Mouse (Mus musculus) fibroblast of lung, adult 2 months (primary cell): ENCODE results near the gene Zfp937.
"Not testable (repeated sequence)": the region's sequence is repeated elsewhere in the genome, so short reads cannot be mapped to it uniquely, and the experiment has no call there.

ENCODE experiments used
- DNase-seq: peaks from one replicate; pipeline ENCODE4 v3.0.0-alpha.2; 2011; ENCODE audit warnings: low read depth

The Zfp937 gene

DNA sequence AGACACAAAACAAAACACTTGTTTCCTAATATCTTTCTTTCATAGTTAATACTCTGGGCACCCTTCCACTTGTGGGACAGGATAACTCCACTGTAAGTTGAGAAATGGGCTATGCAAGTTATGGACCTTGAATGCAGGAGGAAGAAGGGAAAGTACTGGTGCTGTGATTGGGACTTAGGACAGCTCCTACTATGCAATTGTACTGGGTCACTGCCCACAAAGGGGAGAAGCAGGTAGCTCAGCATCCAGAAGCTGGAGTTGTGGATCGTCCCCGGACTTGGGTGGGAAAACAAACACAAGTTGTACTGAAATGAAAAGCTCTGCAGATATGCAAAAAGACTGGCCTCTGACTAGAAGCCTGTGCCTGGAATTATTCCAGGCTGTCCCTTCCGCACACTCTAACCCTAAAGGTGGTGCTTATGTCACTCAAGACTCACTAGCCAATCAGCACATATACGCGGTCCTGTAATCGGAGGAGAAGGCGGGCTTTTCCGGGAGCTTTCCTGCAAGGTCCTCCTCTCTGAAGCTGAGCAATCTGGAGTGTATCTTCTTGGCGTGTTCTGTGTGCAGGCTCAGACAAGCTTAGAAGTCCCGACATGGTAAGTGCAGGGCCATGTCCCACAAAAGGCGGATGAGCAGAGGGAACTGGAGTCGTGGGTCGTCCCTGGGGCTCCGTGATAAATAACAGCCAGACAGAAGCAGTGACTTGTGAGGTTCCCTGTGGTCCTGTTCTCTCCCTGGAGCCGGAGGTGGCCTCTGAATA, at the start of gene Zfp937:
Zfp937 (plus strand) TSS at position 474 of the 763 bp plus-strand sequence.
- peak; percentile 31 for DNase-seq

DNA sequence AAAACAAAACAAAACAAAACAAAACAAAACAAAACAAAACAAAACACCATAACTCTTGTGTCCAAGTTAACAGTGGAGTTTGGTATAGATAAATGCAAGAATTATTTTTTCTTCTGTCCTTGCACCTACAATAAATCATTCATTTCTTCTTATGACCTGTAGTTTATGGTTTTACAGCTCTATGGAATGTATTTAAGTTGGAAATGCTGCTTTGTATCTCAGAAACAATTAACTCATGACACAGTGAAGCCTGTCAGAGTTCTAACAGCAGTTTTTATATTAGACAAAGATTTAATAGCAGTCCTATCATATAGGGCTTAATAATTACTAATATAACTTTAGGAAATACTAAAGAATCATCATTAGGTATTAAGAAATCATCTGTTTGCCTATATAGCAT, 44.0 kb upstream of the Zfp937 start:
- DNase-seq = no peak

GRCm38 (mm10) chr2:150179579-150179978, 38.3 kb upstream of the Zfp937 start, which contains the start of gene Gm10770:
Gene Gm10770 (minus strand): TSS chr2:150179679.
- not testable (repeated sequence) for DNase-seq

GRCm38 (mm10) chr2:150181046-150181445, 36.8 kb upstream of the Zfp937 start:
- DNase-seq = not testable (repeated sequence)

DNA sequence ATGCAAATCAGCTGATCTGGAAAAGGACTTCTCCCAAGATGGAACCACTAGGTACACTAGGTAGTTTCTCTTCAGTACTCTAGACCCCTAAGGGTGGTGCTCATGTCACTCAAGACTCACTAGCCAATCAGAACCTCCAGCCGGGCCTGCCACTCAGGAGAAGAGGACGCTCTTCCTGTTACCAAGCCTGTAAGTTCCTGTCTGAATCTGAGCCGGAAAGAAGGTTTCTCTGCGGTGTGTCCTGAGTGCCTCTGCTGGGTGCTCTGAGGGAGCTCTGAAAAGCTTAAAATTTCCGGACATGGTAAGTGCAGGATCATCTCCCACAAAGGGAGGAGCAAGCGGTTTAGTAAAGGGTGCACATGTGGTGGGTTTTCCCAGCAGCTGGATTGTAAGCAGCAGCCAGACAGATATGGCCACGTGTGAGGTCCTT, 36.3 kb upstream of the Zfp937 start, which contains the start of gene Gm14139:
Gm14139 (plus strand) TSS at position 186 of the 430 bp plus-strand sequence.
- DNase-seq = not testable (repeated sequence)

- DNase-seq = not testable (repeated sequence)
Measured at GRCm38 (mm10) chr2:150218363-150218725, 471 bp downstream of the Zfp937 start.

- not testable (repeated sequence) for DNase-seq
Measured at GRCm38 (mm10) chr2:150223263-150223662, 5.4 kb downstream of the Zfp937 start.

- no peak for DNase-seq
Measured at GRCm38 (mm10) chr2:150243211-150243610, 25.3 kb downstream of the Zfp937 start.

GRCm38 (mm10) chr2:150255491-150255890, 37.6 kb downstream of the Zfp937 start, which contains the start of gene Gm21994:
Gene Gm21994 (minus strand): TSS chr2:150255591.
- not testable (repeated sequence) for DNase-seq

DNA sequence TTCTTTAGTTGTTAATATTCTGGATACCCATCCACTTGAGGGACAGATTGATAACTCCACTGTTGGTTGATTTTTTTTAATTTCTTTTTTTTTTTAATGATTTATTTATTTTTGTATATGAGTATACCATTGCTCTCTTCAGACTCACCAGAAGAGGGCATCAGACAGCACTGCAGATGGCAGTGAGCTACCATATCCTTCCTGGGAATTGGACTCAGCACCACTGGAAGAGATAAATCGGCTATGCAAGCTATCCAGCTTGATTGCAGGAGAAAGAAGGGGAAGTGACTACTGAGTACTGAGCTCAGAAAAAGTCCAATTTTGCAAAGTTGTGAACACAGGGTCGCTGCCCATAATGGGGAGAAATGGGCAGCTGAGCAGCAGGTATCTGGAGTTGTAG, 39.0 kb downstream of the Zfp937 start:
- not testable (repeated sequence) for DNase-seq

DNA sequence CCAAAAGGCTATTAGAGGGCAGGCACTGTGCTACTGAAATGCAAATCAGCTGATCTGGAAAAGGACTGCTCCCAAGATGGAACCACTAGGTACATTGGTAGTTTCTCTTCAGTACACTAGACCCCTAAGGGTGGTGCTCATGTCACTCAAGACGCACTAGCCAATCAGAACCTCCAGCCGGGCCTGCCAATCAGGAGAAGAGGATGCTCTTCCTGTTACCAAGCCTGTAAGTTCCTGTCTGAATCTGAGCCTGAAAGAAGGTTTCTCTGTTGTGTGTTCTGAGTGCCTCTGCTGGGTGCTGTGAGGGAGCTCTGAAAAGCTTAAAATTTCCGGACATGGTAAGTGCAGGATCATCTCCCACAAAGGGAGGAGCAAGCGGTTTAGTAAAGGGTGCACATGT, 39.4 kb downstream of the Zfp937 start, which contains the start of gene Gm14124:
Gm14124 (plus strand) TSS at position 227 of the 400 bp plus-strand sequence.
- DNase-seq = not testable (repeated sequence)
